Comparison of ENCODE assay signal across 1 mouse cellular context in genomic region chr17:35909186-35909918, GRCm38 (mm10).
TF ChIP-seq lines count a peak whose summit lies in the region.

No protein-coding gene starts in this region.

TF ChIP-seq in CH12.LX, 34 proteins besides CTCF, POLR2A, EP300 and RAD21:
- TF ChIP-seq UBTF (IDR thresholded peaks at IDR 0.05; ENCODE audit: low read depth, low read length) (no peak), BHLHE40 (IDR thresholded peaks at IDR 0.05; ENCODE audit: low read depth, low read length) (no peak), CHD2 (IDR thresholded peaks at IDR 0.05; ENCODE audit: low read length) (no peak; the same call in 1 of the 2 replicates), GABPA (IDR thresholded peaks at IDR 0.05; ENCODE audit: insufficient replicate concordance, low read depth, low read length) (no peak), SMC3 (IDR thresholded peaks at IDR 0.05; ENCODE audit: low read depth, low read length) (no peak), MAZ (IDR thresholded peaks at IDR 0.05; ENCODE audit: low read depth, low read length) (no peak), ZNF384 (IDR thresholded peaks at IDR 0.05; ENCODE audit: low read depth, low read length) (no peak), E2F4 (IDR thresholded peaks at IDR 0.05; ENCODE audit: insufficient replicate concordance, low read depth, low read length) (no peak), JUND (conservative IDR thresholded peaks at IDR 0.05; ENCODE audit: low read depth, low read length) (no peak), SIN3A (IDR thresholded peaks at IDR 0.05; ENCODE audit: low read length) (no peak; the same call in 1 of the 2 replicates), ETS1 (conservative IDR thresholded peaks at IDR 0.05; ENCODE audit: low read depth, low read length) (no peak), CHD1 (IDR thresholded peaks at IDR 0.05; ENCODE audit: low read depth, low read length) (no peak), ZKSCAN1 (IDR thresholded peaks at IDR 0.05; ENCODE audit: borderline replicate concordance, low read depth, low read length) (no peak), MAFK (IDR thresholded peaks at IDR 0.05; ENCODE audit: insufficient replicate concordance, low read length) (no peak), NELFE (IDR thresholded peaks at IDR 0.05; ENCODE audit: low read depth, low read length) (peak; percentile 44; the same call in 1 of the 2 replicates), USF2 (conservative IDR thresholded peaks at IDR 0.05; ENCODE audit: low read depth, low read length) (no peak), PAX5 (IDR thresholded peaks at IDR 0.05; ENCODE audit: low read length) (no peak), POLR2AphosphoS2 (IDR thresholded peaks at IDR 0.05; ENCODE audit: low read depth, low read length) (no peak), ELF1 (IDR thresholded peaks at IDR 0.05; ENCODE audit: low read depth, low read length) (no peak), NRF1 (IDR thresholded peaks at IDR 0.05; ENCODE audit: low read depth, low read length) (no peak), ZMIZ1 (IDR thresholded peaks at IDR 0.05; ENCODE audit: low read depth, low read length) (no peak), TBP (conservative IDR thresholded peaks at IDR 0.05; ENCODE audit: low read depth, low read length) (0 out of 2 replicates have a peak, but pooled peaks have one; percentile 60), IRF4 (IDR thresholded peaks at IDR 0.05; ENCODE audit: low read depth, low read length) (no peak), RCOR1 (conservative IDR thresholded peaks at IDR 0.05; ENCODE audit: low read depth, low read length) (no peak), USF1 (IDR thresholded peaks at IDR 0.05; ENCODE audit: low read depth, low read length) (no peak), MEF2A (IDR thresholded peaks at IDR 0.05; ENCODE audit: borderline replicate concordance, low read depth, low read length) (no peak), ZC3H11A (IDR thresholded peaks at IDR 0.05; ENCODE audit: low read depth, low read length) (no peak), TCF12 (IDR thresholded peaks at IDR 0.05; ENCODE audit: low read depth, low read length) (peak; percentile 9; the same call in 1 of the 2 replicates), KAT2A (IDR thresholded peaks at IDR 0.05; ENCODE audit: insufficient replicate concordance, low read length) (no peak), MYC (IDR thresholded peaks at IDR 0.05; ENCODE audit: low read depth, low read length) (no peak), MXI1 (IDR thresholded peaks at IDR 0.05; ENCODE audit: low read depth, low read length) (peak; percentile 21; the same call in 1 of the 2 replicates), MAX (IDR thresholded peaks at IDR 0.05; ENCODE audit: low read length) (peak; percentile 40; the same call in 1 of the 2 replicates), JUN (IDR thresholded peaks at IDR 0.05; ENCODE audit: insufficient read depth, low read depth, low read length) (no peak), HCFC1 (IDR thresholded peaks at IDR 0.05; ENCODE audit: low read depth, low read length) (no peak)
